Mouse (Mus musculus) kidney, postnatal 25 days (tissue): ENCODE measurements around the gene Poldip2.
"Not testable (repeated sequence)": the region's sequence is repeated elsewhere in the genome, so short reads cannot be mapped to it uniquely, and the experiment has no call there.

Experiments used
- DNase-seq, 2 experiments: peaks; one replicate each; pipeline ENCODE4 v3.0.0; 2021; ENCODE audit warnings: mixed read lengths in 2 of 2

Poldip2 gene

GRCm38 (mm10) chr11:78501529-78501928 is 10.5 kb upstream of the Poldip2 start:
- no peak for DNase-seq

- no peak for DNase-seq
Measured at GRCm38 (mm10) chr11:78502909-78503650, 8.9 kb upstream of the Poldip2 start, which contains the start of gene Sebox. Sebox (plus strand) TSS chr11:78503447.

GRCm38 (mm10) chr11:78505430-78505829 is 6.6 kb upstream of the Poldip2 start:
- no peak for DNase-seq

GRCm38 (mm10) chr11:78509148-78509547 is 2.8 kb upstream of the Poldip2 start:
- no peak for DNase-seq

GRCm38 (mm10) chr11:78513106-78513790 is 1.3 kb downstream of the Poldip2 start:
- no peak for DNase-seq

- DNase-seq = no peak
Measured at GRCm38 (mm10) chr11:78515549-78516325, 3.7 kb downstream of the Poldip2 start.

GRCm38 (mm10) chr11:78518931-78519330 is 6.9 kb downstream of the Poldip2 start:
- no peak for DNase-seq

- DNase-seq = no peak
Measured at GRCm38 (mm10) chr11:78521880-78522279, 9.9 kb downstream of the Poldip2 start.

GRCm38 (mm10) chr11:78522481-78522997 is 10.5 kb downstream of the Poldip2 start:
- no peak for DNase-seq

GRCm38 (mm10) chr11:78523241-78523955 is 11.4 kb downstream of the Poldip2 start:
- DNase-seq = no peak

- DNase-seq = peak in 1 of 2 experiments; percentile 44
Measured at GRCm38 (mm10) chr11:78524838-78525237, 12.8 kb downstream of the Poldip2 start.

- no peak for DNase-seq
Measured at GRCm38 (mm10) chr11:78528714-78529113, 16.7 kb downstream of the Poldip2 start.

- DNase-seq = no peak
Measured at GRCm38 (mm10) chr11:78530001-78530400, 18.0 kb downstream of the Poldip2 start.

GRCm38 (mm10) chr11:78531046-78531445 is 19.1 kb downstream of the Poldip2 start:
- peak; percentile 80 to 81 for DNase-seq

- DNase-seq = not testable (repeated sequence)
Measured at GRCm38 (mm10) chr11:78531515-78531914, 19.5 kb downstream of the Poldip2 start.

- DNase-seq = peak; percentile 23 to 39
Measured at GRCm38 (mm10) chr11:78534516-78534915, 22.5 kb downstream of the Poldip2 start.

- DNase-seq = peak; percentile 54 to 66
Measured at GRCm38 (mm10) chr11:78535376-78536079, 23.5 kb downstream of the Poldip2 start.

- DNase-seq = peak; percentile 99
Measured at GRCm38 (mm10) chr11:78536080-78536689, 24.2 kb downstream of the Poldip2 start, which contains the start of the genes Tnfaip1 and Ift20. Tnfaip1 (minus strand) TSS chr11:78536332. Ift20 (plus strand) TSS chr11:78536361.

- DNase-seq = no peak
Measured at GRCm38 (mm10) chr11:78536690-78537084, 24.7 kb downstream of the Poldip2 start.

- peak; percentile 36 to 52 for DNase-seq
Measured at GRCm38 (mm10) chr11:78540358-78540757, 28.4 kb downstream of the Poldip2 start.
